Mouse (Mus musculus): ENCODE data around the gene Capn12.
A peak's percentile ranks its signal among the peaks of the same experiment; 100 is the strongest.

Capn12 gene

DNA sequence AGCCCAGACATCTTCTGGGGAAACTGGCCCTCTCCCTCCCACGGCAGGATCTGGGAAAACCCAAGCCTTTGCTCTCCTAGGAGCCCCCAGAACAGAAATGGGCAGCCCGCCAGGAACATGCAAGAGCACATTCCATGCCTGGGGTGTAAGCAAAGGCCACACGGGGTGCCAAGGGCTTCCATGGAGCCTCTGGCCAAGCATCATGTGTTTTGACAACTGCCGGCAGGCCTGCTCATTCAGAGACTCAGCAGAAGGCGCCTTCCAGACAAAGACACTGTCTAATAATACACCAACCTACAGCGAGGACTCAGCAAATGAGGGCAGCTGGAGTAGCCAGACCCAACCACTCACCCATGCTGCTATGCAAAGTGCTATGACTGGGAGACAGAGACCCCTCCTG lies 38.6 kb downstream of the Capn12 start:
- peak; percentile 63 for DNase-seq (ENCODE audit: low spot score)

DNA sequence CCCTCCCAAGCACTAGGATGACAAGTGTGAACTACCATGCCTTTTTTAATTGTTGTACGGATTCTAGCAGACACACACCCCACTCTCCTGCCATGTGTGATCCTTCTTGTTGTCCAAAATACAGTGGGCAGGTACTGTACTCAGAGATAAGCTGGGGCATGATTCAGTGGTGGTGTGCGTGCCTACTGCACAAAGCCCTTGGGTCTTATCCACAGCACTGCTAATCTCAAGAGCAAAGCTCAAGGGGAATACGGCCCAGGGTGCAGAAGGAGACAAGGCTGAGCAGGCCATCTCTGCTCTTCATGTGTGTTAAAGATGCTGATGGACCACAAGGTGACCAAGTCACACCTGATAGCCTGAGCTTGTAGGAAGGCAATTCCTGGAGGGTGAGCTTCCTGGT lies 40.0 kb downstream of the Capn12 start:
- DNase-seq (ENCODE audit: low spot score), result no peak

DNA sequence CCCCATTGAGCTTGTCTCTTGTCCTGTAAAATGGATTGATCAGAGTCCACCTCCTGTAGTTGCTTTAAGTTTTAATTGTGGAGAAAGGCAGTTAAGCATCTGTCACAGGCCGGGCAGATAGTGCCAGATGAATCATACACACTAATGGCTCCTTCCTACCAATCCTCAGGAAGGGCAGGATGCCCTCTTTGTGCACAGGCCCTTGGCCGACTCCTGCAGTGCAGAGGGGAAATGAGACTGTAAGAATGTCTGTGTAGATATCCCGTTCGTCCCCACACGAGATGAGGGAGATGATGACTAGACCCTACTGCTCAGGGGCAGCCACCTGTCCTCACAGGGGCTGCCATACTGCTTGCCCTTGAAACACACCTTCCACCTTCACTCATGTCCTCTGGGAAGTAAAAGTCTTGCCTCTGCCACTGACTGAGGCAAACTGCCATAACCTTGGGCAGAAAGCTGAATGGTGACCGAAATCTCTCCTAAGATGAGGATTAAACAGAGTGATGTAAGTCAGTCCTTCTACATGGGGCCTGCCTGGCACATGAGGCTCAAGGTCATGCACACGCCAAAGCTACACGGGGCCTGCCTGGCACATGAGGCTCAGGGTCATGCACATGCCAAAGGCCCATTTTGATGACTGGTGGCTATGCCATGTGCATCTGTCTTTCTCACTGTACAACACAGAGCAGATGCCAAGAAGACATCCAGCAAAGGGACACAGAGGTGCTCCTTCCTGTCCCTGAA lies 40.7 kb downstream of the Capn12 start:
- no peak for DNase-seq (ENCODE audit: low spot score)

DNA sequence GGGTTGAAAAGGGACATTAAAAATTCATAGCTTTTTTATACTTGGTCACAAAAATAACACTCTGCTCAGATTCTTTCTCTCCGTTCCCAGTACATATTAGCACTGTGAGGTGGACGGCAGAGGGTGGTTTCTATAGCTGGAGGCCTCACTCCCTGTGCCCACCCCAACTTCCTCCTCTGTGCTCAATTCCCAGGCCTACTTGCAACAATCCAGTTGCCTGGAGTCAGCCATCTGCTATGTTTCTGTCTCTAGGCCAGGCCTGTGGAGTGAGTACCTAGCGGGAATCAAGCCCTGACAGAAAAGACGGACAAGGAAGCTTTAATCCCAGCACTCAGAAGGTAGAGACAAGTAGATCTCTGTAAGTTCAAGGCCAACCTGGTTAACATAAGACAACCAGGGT lies 41.4 kb downstream of the Capn12 start:
- no peak for DNase-seq (ENCODE audit: low spot score)

DNA sequence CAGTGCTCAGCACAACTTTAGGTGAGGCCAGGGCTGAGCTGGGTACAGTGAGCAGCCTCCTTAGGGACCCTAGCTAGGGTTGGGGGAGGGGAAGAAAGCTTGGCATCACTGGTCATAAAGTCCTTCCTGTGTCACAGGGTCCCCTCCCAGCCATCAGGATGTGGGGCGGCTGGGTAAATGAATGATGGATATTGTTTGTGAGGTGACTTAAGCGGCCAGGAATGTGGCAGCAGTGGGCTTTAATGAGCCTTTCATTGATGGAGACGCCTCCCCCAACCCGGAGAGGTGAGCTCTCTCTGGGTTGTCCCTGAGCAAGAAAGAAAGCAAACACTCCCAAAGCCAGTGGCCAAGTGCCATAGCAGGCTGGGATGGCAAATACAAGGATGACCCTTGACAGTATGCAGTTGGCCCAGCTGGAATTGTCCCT lies 42.7 kb downstream of the Capn12 start:
- DNase-seq (ENCODE audit: low spot score), result no peak

DNA sequence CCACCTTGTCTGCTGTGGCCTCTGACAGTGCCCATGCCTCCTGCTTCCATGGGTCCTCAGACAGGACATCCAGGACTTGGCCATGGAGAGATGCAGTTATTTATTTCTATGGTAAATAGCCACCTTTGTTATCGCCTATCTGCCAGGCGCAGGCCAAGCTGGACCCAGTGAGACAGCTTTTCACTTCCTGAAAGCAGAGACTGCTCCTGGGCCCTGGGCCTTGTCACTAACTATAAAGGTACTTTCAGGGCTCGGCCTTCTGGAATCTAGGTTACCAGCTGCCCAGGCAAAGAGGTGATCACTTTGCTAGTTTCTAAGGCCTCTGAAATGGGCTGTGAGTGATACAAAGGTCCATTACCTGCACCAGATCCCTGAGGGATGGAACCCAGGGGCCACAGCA lies 43.6 kb downstream of the Capn12 start:
- DNase-seq (ENCODE audit: low spot score), result no peak

DNA sequence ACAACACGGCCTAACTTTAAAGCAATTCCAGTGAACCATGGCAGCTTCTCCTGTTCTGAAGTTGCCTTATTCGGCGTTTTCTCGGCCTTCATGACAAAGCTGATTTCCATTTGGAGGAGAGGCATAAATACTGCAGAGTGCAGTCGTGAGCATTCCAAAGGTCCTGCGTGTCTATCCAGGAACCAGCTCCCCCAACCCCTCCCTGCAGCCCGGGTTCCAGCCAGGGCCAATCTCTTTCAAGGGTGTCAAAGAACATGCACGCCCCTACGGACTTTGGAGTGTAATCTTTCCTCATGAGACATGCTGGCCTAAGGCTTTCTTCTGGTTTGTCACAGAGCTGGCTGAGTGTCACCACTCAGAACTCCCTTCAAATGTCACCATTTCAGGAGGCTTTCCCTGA lies 44.1 kb downstream of the Capn12 start:
- peak; percentile 78 for DNase-seq (ENCODE audit: low spot score)

DNA sequence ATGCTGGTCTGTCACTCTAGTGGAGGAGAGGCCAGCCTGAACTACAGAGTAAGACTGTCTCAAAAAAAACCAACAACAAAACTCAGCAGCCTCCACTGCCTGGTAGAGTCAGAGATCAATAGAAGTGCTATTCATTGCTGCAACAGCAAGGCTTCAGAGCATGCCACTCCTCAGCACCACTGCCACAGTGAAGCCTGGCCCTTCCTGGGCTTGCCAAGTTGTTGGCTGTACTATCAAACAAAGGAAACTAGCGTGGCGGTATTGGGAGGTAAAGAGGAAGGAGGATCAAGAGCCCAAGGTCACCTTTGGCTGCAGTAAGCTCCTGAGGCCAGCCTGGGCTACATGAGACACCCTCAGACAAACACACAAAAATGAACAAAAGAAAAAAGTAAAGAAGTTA lies 45.0 kb downstream of the Capn12 start:
- no peak for DNase-seq (ENCODE audit: low spot score)

DNA sequence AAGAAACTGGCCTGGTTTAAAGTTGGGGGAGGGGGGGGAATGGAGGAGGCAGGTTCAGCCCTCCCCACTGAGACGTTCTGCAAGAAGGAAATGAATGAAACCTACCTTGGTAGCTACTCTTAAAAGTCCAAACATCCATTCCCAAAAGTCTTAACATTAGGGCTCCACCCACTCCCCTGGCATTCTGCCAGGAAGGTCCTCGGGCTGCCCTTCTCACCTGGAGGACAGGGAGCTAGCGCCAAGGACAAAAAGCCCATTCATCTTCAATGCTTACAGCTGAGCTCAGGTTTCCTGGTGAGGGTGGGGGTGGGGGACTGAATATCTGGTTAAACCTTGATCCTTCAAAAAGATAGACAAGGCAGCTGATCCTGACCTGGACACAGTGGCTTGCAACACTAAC lies 48.2 kb downstream of the Capn12 start:
- DNase-seq (ENCODE audit: low spot score), result no peak

DNA sequence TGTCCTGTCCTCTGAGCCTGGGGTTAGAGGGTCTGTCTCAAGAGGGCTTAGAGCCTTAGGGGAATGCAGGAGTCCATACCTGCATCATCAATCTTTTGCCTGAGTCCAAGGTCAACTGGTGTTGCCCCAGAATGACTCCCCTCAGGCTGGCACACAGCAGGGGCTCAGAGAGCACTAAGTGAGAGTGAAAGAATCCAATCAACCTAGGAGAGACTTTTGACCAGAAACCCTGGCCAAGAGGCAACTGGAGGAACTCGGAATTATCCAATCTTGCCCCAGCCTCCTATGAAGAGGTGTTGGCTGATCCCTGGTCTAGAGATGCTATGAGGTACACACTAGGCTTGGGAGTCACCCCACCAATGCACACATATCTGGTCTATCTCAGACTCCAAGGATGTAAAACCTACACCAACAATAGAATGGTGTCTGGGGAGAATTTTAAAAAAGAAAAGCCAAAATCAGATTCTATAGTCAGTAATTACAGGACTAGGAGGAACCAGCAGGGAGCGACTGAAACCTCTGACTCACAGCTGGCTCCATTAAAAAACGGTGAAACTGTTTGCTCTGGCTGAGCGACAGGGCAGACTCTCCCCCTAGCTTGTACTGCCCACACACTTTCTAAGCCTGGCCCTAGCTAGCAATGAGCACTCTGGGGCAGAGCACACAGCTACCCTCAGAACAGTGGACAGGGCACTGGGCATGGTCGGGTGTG lies 49.3 kb downstream of the Capn12 start:
- peak; percentile 58 for DNase-seq (ENCODE audit: low spot score)

DNA sequence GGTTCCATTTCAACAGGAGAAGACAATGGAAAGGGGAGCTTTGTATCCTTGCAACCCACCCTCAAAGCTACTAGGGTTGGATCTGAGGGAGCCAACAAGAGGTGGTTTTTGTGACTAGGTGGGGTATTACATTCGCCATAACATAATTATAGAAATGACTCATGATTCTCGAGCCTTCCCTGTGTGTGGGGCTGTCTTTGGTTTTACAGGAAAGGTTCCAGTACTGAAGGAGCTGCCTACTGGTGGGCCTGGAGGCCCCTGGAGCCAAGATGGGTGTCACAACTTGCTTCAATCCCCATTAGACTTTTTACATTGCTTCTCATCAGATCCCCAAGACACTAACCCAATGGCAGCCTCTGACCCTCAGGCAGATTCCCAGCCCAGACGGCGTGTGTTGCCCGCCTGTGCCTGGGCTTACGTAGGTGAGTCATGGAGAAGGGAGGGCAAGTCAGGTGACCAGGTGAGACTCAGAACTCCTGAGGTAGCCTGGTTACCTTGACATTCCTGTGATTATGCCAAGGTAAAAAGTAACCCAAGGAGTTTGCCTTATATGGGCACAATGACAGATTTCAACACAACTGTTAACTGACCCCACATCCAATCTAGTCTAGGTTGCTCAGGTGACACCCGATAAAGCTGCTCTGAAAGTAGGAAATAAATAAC lies 49.9 kb downstream of the Capn12 start:
- no peak for DNase-seq (ENCODE audit: low spot score)

DNA sequence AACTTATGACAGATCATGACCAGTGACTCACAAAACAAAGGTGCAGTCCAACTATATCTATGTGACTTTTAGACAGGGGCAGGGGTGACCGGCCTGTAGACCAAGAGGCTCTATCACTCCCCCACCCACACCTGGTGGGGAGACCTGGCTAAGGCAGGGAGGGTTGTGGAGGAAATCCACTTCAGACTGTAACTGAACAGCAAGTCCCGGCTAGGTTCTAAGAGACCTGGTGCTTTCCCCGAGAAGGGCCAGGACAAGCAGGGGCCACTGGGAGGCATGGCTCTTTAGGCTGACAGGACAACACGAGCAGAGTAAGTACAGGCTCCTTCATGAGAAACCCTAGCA lies 50.4 kb downstream of the Capn12 start:
- no peak for DNase-seq (ENCODE audit: low spot score)

DNA sequence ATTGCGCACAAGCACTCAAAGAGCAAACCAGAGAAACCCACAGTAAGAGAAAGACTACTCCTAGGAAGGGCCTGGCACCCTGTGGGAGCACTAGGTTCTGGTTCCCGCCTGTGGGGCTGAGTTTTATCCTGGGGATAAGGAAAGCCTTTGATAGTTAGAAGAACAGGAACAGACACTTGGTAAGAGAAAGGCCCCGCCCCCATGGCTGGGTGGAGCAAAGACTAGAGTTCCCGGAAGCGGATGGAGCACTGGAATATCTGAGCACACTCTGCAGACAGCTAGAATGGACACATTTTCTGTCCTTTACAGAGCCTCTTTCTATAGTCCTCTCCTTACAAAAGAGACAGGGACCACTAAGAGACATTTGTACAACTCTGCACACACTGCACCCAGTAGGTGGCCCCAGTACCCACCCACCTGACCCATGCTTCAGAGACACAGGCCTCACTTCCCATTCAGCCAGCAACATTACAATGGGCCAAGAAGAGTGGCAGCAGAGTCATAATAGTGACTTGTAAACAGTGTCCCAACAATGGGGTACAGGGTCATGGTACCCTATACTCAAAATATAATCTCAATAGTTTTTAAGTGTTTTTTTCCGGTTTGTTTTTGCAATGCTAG lies 51.3 kb downstream of the Capn12 start:
- DNase-seq (ENCODE audit: low spot score), result no peak

DNA sequence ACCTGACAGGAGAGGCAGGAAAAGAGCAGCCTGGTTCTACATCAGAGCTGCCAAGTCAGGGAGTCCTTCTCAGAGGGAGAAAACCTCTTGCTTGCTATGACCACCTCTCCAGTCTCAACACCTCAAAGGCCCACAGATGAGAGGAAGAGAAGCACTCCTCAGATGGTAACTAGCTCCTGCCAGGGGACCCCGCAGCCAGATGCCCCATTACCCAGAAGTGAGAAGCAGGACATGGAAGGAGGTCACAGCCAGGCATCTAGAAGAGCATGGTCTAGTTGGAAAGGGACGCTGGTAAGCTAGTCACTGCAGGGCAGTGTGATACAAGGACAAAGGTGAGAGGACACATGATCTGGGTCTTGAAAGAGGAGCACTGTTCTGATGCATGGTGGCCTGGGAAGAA lies 52.6 kb downstream of the Capn12 start:
- DNase-seq (ENCODE audit: low spot score), result no peak

DNA sequence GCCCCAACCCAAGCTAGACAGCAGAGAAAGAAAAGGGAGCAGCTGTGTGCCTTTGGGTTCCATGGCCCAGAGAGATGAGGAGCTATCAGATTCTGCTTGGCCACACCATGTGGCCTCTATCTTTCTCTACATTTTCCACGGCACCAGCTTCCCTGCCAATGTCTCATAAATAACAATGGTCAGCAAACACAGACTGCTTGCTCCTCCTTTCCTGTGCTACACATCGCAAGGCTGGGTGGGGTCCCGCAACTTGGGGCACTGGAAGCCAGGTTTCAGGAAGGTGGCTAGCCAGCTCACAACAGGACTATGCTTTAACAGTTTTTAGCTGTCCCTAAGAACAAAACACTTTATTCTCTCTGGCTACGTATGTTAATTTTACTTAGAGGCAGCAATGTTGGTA lies 55.6 kb downstream of the Capn12 start:
- DNase-seq (ENCODE audit: low spot score), result no peak

DNA sequence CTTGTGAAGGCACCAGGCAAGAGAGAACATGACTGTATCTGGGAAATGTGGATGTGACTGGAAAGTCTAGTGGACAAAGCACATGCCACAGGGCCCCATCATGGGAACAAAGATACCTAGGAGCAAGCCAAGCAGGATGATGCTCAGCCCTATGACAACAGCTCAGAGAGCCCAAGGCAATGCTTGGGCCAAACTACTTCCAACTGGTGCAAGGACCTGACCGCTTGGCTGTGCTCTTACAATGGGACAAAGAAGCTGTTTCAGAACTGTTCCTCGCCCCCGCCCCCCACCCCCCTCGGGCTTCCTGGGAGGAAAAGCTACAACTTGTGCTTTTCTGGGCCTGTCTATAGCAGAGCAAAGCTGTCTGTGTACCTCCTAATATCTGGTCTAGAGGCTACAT lies 57.4 kb downstream of the Capn12 start:
- no peak for DNase-seq (ENCODE audit: low spot score)

DNA sequence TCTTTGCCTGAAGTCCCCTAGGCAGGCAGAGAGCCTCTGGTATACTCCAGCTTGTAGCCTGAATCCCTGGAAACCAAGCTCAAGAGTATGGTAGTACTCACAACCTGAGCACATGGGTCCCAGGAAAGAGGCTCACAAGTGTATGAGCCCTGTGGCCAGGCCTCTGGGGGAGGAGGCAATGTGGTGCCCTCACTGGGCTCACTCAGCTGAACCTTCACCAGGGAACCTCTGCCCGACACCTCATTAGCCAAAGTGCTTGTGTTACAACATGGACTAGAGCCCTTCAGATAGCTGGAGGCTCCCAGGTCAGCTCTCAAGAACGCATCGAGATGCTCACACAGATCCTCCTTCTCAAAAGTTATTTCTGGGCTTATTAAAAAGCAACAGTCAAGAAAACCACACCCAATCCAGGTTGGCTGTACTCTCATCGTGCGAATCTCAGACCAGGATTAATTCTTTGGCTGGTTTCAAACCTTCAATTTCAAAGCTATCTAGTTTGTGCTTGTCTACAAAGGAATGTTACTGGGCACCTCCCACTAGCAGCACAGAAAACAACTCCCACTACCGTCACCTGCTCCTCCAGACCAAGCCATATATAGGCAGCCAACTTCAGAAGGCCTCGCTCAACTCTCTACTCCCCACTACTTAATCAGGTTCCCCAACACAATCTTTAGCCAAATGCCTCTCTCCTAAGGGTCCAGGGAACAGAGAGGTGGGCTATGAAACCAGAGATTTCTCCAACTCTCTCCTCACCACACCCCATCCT lies 58.4 kb downstream of the Capn12 start:
- DNase-seq (ENCODE audit: low spot score), result no peak

DNA sequence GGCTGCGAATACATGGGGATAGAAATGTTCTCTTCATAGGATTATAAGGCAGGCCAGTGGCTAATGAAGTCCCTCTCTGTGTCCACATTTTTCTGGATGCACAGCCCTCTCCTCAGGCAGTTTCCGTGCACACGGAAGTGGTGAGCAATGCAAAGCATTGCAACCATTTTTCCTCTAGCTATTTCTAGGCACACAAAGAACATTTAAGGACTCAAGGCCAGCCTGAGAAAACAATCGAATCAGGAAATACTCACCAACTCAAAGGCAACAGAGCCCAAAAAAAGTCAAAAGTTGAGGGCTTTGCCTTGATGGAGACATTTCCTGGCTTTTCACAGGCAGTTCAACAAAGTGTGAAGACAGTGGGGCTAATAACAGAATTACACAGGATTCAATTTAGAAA lies 59.9 kb downstream of the Capn12 start:
- no peak for DNase-seq (ENCODE audit: low spot score)

DNA sequence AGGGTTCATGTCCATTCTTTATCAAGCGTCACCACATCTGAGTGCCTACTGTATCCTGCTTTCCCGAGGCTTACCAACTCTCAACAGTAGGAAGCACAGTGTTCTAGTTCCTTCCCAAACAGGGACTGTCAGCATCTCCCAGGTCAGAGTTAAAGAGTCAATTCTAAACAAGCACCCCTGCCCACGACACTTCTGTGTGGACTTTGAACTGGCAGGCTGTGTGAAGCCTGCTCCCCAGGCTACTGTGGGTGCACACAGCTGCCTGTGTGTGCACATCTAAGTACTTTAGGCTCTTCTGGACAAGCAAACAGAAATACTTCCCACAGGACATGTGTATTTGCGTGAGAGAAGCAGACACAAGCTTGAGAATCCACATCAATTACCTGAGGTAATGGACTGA lies 60.3 kb downstream of the Capn12 start:
- no peak for DNase-seq (ENCODE audit: low spot score)
